Mouse (Mus musculus) fibroblast of lung, adult 2 months (primary cell): ENCODE data around the gene Ecd.
A peak's percentile ranks its signal among the peaks of the same experiment; 100 is the strongest.
"Not testable (repeated sequence)": the region's sequence is repeated elsewhere in the genome, so short reads cannot be mapped to it uniquely, and the experiment has no call there.

Experiments used
- DNase-seq: peaks from one replicate; pipeline ENCODE4 v3.0.0-alpha.2; 2011; ENCODE audit warnings: low read depth

The Ecd gene

GRCm38 (mm10) chr14:20324196-20324595 lies 23.7 kb downstream of the Ecd start:
- no peak for DNase-seq

- no peak for DNase-seq
Observed at GRCm38 (mm10) chr14:20319420-20319819, 28.5 kb downstream of the Ecd start.

- DNase-seq, result no peak
Observed at GRCm38 (mm10) chr14:20315137-20315536, 32.8 kb downstream of the Ecd start.

DNA sequence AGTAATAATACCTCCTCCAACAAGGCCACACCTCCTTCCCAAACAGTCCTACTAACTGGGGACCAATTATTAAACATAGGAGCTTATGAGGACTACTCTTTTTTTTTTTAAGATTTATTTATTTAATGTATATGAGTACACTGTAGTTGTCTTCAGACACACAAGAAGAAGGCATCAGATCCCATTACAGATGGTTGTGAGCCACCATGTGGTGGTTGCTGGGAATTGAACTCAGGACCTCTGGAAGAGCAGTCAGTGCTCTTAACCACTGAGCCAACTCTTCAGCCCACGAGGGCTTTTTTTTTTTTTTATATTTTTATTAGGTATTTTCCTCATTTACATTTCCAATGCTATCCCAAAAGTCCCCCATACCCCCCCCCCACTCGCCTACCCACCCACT lies 42.8 kb downstream of the Ecd start:
- DNase-seq, result not testable (repeated sequence)

- peak; percentile 88 for DNase-seq
Observed at GRCm38 (mm10) chr14:20298131-20298530, 49.8 kb downstream of the Ecd start.

DNA sequence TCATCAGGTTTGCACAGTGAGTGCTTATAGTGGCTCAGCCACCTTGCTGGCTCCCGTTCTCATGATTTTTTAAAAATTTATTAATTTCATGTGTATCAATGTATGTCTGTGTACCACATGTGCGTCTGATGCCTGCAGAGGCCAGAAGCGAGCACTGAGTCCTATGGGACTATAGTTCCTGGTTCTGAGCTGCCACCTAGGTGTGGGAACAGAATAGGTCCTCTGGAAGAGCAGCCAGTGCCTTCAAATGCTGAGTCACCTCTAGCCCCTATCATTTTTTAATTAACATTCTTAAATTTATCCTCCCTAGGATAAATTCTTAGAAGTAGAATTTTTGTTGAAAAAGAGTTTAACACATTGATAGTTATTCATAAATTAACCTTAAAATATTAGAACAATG lies 50.3 kb downstream of the Ecd start:
- no peak for DNase-seq

- DNase-seq, result no peak
Observed at GRCm38 (mm10) chr14:20294947-20295346, 53.0 kb downstream of the Ecd start.

DNA sequence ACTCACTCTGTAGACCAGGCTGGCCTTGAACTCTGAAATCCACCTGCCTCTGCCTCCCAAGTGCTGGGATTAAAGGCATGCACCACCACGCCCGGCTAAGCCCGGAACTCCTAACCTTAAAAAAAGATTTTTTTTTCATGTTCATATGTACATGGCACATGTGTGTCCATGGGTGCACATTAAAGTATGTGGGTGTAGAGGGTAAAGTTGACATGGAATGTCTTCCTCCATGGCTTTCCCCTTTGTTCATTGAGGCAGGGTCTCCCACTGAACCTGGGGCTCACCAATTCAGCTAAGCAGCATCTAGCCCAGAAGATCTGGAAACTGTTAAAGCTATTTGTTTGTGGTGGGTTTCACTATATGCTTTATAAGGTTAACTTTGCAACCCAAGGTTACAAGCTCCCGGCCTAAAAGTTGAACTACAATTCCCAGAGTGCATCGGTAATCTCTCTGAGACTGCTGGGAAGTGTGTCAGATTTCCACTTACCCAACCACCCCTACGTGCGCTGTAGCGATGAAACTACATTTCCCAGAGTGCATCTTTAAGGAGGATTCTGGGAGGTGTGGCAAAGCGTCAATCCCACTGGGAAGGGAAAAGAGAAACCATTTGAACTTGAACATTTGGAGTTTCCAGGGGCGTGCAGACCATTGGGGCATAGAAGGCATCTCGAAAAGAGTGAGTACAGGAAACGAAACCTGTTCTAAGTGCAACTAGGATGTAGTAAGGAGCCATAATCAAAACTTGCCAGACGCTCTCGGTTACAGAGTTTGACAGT lies 53.6 kb downstream of the Ecd start, which contains the start of gene Nudt13:
Gene Nudt13, plus strand, starts transcription at position 581 of the 776 bp plus-strand sequence.
- DNase-seq, result peak; percentile 89

DNA sequence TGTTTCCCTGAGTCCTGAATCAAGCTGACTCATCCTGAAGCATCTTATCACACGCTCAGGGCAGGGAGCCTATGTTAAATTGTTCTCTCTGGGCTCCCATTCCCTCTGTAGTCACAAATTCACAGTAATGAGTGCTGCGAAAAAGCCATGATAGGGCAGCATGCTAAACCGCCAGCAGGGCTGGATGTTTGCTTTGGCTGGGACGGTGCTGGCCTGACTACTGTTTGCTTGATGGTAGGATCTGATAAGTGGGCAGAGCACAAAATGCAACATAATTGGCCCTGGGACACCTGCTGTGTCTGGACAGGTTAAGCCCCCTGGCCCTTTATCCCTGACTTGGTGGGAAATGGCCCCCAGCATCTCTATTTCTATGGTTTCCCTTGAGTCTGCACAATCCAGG lies 56.5 kb downstream of the Ecd start:
- DNase-seq, result no peak
